Mouse (Mus musculus) heart, postnatal 14 days (tissue): ENCODE measurements around the gene Fam69a. TPM values are rescaled to one million over a fixed set of nuclear protein-coding genes. Genes with fewer than 3 reads are reported as not detected.
A peak's percentile ranks its signal among the peaks of the same experiment; 100 is the strongest.

Source experiments
- DNase-seq, 2 experiments: peaks; one replicate each; pipeline ENCODE4 v3.0.0; 2021 to 2022
- intact Hi-C: fragments of 180-260 bp; cut with DNase I; formaldehyde crosslinking; loops from one replicate; pipeline ENCODE4 v1.15.1; 2025
- total RNA-seq, 2 experiments: library from RNA; stranded (reverse); gene quantifications; 2 replicates each; pipeline ENCODE4 v1.2.3; 2021

Gene Fam69a
- total RNA-seq, 2 experiments from 2014 or later: 8.6 to 10.2 TPM

DNA sequence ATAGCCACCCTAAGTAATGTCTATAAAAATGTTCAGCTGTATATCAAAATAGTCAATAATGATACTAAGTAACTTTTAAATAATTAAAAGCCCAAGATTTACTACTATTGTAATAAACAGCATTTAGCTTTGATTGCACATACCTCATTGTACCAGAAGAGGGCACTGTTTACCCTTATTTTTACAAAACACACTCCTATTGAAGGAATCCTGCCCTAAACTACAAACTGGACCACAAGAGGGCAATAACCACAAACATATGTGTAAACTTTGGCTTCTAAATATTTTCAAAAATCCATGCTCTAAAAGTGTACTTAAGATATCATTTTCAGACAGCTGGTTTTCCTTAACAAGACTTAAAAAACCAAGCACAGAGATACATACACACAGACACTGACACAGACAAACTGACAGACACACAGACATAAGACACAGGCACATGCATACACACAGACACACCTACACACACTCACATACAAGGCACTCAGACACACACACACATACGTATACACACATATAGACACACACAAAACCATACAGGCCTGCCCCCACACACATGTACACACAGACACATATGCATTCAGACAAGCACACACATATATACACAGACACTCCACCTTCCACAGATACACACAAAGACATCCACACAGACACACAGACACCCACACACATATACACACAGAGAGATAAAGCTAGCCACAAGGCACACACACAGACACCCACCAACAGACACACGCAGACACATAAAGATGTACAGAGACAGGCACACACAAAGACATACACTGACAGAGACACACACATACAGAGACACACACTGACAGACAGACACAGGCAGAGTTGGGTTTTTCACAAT is 65.3 kb downstream of the Fam69a start:
- intact Hi-C loops: loop anchor here (1.0 to 5.0 kb wide), 4 partner anchors 65 to 241 kb away; partner anchors contain the start of gene Fam69a
- peak in 1 of 2 experiments; percentile 62 for DNase-seq

GRCm38 (mm10) chr5:107915280-107915679 is 71.6 kb downstream of the Fam69a start:
- intact Hi-C loops: no loop called here
- no peak for DNase-seq

- no peak for DNase-seq
- intact Hi-C loops: no loop called here
Measured at GRCm38 (mm10) chr5:107911012-107911411, 75.9 kb downstream of the Fam69a start.

DNA sequence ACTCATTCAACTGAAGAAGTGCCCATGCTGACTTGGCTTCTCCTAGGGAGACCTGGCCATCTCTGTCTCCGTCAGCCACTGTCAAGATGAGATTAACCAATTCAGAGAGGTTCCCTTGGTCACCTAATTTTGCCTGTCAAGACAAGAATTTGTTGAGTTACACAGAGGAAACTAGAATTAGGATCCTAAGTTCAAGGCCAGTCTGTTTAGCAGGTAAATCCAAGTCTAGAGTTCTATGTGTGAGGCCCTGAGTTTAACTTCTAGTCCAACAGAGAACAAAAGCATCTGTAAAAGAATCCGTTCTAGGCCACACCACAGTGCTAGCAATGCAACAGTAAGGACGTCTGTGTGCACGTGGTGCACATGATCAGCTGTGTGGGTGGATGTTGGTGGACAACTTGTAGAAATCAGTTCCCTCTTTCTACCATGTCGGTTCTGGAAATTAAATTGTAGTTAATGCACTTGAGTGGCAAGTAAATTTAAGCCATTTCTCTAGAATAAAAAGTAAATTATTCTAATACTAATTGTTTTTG is 76.7 kb downstream of the Fam69a start:
- intact Hi-C loops: no loop called here
- no peak for DNase-seq

- intact Hi-C loops: no loop called here
- no peak for DNase-seq
Measured at GRCm38 (mm10) chr5:107909668-107910067, 77.2 kb downstream of the Fam69a start.

DNA sequence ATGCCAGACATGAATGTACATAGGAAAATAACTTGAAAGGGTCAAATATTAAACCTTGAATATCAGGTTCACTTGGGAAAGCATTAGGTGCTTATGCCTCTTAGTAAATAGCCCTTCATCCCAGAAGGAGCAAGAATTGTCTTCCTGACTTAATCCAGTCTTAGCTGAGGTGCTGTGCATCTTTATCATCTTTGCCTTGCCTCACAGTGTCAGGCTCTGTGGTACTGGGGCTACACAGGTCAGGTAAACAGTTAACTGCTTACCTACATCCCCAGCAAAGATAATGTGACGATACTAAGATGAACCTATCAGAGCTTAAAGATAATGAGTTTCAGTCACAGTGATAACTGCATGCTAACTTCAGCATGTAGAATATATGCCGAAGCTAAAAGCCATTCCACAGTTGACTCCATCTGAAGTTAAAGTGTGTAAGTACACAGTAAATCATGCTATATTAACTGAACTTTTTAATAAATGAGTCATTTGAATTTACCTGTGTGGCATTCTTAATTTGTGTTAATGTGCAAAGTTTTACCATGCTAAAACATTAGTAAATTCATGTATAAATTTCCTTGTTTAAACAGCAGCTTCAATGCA is 78.3 kb downstream of the Fam69a start:
- no peak for DNase-seq
- intact Hi-C loops: no loop called here

DNA sequence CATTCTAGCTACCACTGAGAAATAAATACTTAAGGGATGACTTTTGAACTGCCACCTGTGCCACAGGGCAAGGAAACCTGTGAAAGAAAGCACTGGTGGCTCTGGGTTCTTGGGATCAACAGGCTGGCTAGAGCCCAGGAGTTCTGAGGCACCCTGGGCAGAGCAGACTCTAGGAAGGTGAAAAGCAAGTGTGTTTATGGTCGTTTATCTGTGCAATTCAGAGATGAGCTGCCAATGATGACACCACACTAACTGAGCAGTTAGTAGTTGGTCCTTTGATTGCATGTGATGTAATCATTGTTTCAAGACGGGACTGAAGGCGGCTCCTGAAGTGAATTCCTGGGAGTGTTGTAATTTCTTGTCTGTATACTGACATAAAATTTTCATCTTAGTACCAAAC is 82.6 kb downstream of the Fam69a start:
- intact Hi-C loops: no loop called here
- DNase-seq: no peak

- no peak for DNase-seq
Measured at GRCm38 (mm10) chr5:107901014-107901615, 85.8 kb downstream of the Fam69a start.

GRCm38 (mm10) chr5:107900206-107901013 is 86.5 kb downstream of the Fam69a start, which contains the start of gene Rpl5:
Gene Rpl5, plus strand, starts transcription at chr5:107900502.
- DNase-seq: peak; percentile 94 to 96
- intact Hi-C loops: loop anchor here (2.0 kb wide), 1 partner anchor 32 kb away; no protein-coding TSS in a partner anchor

More at GRCm38 (mm10) chr5:107901014-107901615, 85.8 kb downstream of the Fam69a start:
- intact Hi-C loops: loop anchor here (2.0 kb wide), 1 partner anchor 32 kb away; no protein-coding TSS in a partner anchor

GRCm38 (mm10) chr5:107896265-107896664 is 90.6 kb downstream of the Fam69a start:
- intact Hi-C loops: no loop called here
- DNase-seq: no peak

- intact Hi-C loops: loop anchor here (5.0 kb wide), 1 partner anchor 282 kb away; no protein-coding TSS in a partner anchor
- DNase-seq: peak in 1 of 2 experiments; percentile 48
Measured at GRCm38 (mm10) chr5:107894676-107895075, 92.2 kb downstream of the Fam69a start.

GRCm38 (mm10) chr5:107891515-107891914 is 95.4 kb downstream of the Fam69a start:
- intact Hi-C loops: loop anchor here (2.0 to 5.0 kb wide), 2 partner anchors 105 to 279 kb away; no protein-coding TSS in a partner anchor
- peak; percentile 13 to 58 for DNase-seq

DNA sequence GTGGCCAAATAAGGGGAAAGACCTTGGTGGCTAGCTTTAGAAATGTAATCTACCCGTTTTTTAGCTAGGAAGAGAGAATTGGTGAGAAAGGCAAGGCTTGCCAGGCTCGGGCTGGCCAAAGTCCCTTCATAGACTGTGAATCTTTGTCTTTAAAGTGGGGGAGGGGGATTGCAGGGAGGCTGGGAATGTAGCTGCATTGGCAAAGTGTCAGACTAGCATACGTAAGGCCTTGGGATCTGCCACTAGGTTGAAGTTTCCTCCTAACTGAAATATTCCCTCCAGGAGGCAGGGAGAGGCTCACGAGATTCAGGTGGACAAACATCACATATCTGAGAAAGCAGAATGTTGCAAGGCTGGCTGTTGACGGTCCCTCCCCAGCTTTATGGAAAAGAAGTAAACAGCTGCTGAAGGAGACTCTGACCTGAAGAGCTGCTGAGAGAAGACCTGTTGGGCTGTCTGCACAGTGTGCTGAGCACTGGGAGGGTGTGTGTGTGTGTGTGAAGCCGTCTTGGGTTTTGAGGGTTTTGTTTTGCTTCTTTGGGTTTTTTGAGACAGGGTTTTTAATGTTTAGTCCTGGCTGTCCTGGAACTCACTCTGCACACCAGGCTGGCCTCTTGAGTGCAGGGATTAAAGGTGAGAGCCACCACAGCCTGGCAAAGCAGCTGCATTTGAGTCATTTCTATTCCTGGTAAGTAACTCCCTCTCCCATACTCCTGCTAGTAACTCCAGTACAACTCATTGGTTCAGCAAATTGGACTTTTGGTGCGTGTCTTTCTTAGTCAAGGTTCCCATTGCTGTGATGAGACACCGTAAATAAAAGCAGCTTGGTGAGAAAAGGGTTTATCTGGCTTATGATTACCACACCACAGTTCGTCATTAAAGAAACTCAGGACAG is 96.6 kb downstream of the Fam69a start:
- DNase-seq: no peak
- intact Hi-C loops: loop anchor here (2.0 to 5.0 kb wide), 2 partner anchors 103 to 278 kb away; no protein-coding TSS in a partner anchor

DNA sequence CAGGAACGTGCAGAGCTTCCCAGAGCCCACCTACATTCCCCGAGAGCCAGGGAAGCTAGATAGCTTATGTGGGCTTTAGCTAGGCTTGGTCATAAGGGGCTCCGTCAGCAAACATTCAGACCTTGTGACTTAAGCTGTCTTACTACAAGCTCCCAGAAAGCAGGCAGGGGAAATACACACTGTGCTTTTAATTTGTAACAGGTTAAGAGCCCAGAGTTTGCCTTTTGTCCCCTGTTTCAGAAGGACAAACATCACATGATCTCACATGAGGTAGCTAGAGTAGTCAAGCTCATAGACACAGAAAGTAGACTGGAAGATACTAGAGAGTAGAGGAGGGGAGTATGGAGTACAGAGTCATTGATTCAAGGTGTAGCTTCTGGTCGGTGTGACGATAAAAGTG is 106.2 kb downstream of the Fam69a start:
- intact Hi-C loops: no loop called here
- DNase-seq: no peak

- no peak for DNase-seq
- intact Hi-C loops: no loop called here
Measured at GRCm38 (mm10) chr5:107877053-107877452, 109.8 kb downstream of the Fam69a start.

DNA sequence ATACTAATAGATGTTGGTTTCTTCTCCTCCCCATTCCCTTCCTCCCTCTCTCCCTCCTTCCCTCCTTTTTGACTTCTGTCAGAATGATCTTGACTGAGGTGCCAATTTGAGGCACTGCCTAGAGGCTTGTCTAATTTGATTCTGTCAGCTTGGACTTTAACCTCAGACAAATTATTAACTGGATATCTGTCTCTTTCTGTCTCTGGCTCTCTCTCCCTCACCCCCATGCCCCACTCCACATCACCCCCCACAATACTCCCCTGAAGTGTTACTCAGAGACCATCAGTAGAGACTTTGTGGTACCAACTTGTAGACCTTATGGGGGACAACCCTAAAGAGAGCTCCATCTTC is 111.6 kb downstream of the Fam69a start:
- intact Hi-C loops: no loop called here
- DNase-seq: no peak

DNA sequence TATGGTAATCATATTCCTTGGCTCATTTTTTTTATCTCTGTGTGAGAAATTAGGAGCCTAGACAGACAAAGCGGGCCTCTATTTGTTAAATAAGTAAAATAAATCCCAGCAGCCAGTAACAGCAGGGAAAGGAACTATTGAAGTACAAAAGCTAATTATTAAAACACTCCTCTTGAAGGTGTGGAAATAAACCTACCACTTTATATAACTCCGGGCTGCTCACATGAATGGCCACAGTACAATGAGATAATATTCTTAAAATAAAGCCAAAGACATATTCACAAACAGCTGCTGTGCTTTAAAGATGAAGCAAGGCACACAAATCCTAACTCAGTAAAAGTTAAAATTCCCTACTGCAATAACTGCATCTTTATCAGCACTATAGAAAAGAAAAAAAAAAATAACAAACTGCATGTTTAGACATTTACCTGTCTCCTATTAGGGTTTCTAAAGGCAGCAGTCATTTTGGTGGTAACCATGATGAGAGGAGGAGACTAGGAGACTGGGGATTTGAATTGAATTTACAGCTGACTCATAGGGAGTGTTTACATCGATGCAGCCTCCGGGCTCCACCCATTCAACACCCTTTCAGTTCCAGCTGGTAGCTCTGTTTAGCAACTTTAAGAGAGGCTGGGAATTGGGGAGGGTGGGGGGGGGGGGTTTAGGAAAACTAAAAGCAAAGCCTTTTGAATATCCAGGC is 112.2 kb downstream of the Fam69a start, which contains the start of gene Evi5:
Gene Evi5 (minus strand): TSS at position 547 of the 700 bp plus-strand sequence.
- intact Hi-C loops: no loop called here
- DNase-seq: no peak

DNA sequence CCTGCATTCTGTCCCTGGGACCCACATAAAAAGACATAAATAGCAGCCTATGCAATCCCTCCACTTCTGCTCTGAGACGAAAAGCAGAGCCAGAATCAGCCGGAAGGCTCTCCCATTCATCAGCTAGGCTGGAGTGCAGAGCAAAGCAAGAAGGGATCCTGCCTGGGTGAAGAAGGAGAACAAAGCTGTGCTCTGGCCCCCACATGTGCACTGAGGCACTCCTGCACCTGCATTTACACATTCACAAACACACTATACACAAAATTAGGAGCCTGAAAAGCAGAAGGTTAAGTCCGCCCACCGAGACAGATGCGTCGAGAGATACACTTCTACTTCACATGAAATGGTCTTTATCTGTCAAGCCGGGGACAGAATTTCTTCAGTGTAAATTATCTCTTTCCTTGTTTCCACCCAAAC is 113.0 kb downstream of the Fam69a start:
- intact Hi-C loops: no loop called here
- peak in 1 of 2 experiments; percentile 6 for DNase-seq
